Mouse (Mus musculus) bone marrow, adult 2 months (tissue): Measurements from ENCODE around the gene Nrn1l. TPM values are rescaled to one million over a fixed set of nuclear protein-coding genes. Genes with fewer than 3 reads are reported as not detected.
A peak's percentile ranks its signal among the peaks of the same experiment; 100 is the strongest.

Experiments
- H3K27ac ChIP-seq: fragments of 200-500 bp; 2 replicates; pipeline ENCODE4 v1.5.1; 2012; ENCODE audit warnings: low read depth, mild to moderate bottlenecking, control low read depth, inconsistent platforms, low read length; ENCODE audit not compliant: control insufficient read depth, poor library complexity, insufficient read depth
- H3K4me1 ChIP-seq: fragments of 200-500 bp; 2 replicates; pipeline ENCODE4 v1.6.1; 2011; ENCODE audit warnings: low read length; ENCODE audit not compliant: control insufficient read depth, insufficient read depth
- H3K4me3 ChIP-seq: fragments of 200-500 bp; replicated peaks from 2 replicates; pipeline ENCODE3; 2011; ENCODE audit warnings: mild to moderate bottlenecking, low read depth, low read length, control low read depth; ENCODE audit not compliant: control insufficient read depth
- CTCF ChIP-seq: fragments of 200-500 bp; IDR thresholded peaks from 2 replicates; pipeline ENCODE4 v1.5.1; 2011; ENCODE audit warnings: low read length, control low read depth; ENCODE audit not compliant: control insufficient read depth, insufficient read depth
- POLR2A ChIP-seq: fragments of 200-500 bp; IDR thresholded peaks from 2 replicates; pipeline ENCODE4 v1.6.1; 2011; ENCODE audit warnings: low read depth, mild to moderate bottlenecking, control low read depth, low read length, borderline replicate concordance; ENCODE audit not compliant: control insufficient read depth
- WGBS: fragments of 180-500 bp; shearing (Covaris S2); methylation state at CpG from one replicate; pipeline ENCODE4 v1.1.7; 2018; 5-methylcytosine and 5-hydroxymethylcytosine counted together
- polyA plus RNA-seq: library from polyadenylated mRNA; stranded (reverse); fragments of >200 nt; gene quantifications from 2 replicates; pipeline ENCODE4 v1.2.4, GENCODE M21; 2011; ENCODE audit warnings: low replicate concordance; ENCODE audit not compliant: missing spikeins, insufficient read depth, insufficient read length

Nrn1l gene
- polyA plus RNA-seq: 2.5 TPM in 1 of 2 replicates, not detected in the other

- WGBS: 65% methylated on average over 11 of the region's 11 CpGs
- Histone ChIP-seq H3K27ac (no peak within 1 kb of the TSS), H3K4me1 (no peaks in the 10 kb centered on the region)
Measured at GRCm38 (mm10) chr8:105893339-105893738, at the start of gene Nrn1l. TSS of gene Nrn1l (plus strand) at chr8:105893567.

GRCm38 (mm10) chr8:105846678-105847077, 46.7 kb upstream of the Nrn1l start:
- Histone ChIP-seq H3K4me1 (no peaks in the 10 kb centered on the region), H3K27ac (no peak overlapping the region), H3K4me3 (no peak overlapping the region)
- no peak for TF ChIP-seq POLR2A
- TF ChIP-seq CTCF: no peak
- WGBS: 46% methylated on average over 11 of the region's 11 CpGs

More at GRCm38 (mm10) chr8:105893339-105893738, at the start of gene Nrn1l:
- no peak for TF ChIP-seq CTCF
- TF ChIP-seq POLR2A: no peak
- no peak within 1 kb of the TSS for H3K4me3 ChIP-seq

- Histone ChIP-seq H3K4me3 (no peak overlapping the region), H3K27ac (no peak overlapping the region), H3K4me1 (peaks cover 1% of the 10 kb centered on the region; the same call in 1 of the 2 replicates)
- TF ChIP-seq CTCF (no peak), POLR2A (no peak)
- WGBS: 79% methylated on average over 4 of the region's 4 CpGs
Measured at GRCm38 (mm10) chr8:105850014-105850413, 43.4 kb upstream of the Nrn1l start.

GRCm38 (mm10) chr8:105850611-105851010, 42.8 kb upstream of the Nrn1l start:
- Histone ChIP-seq H3K4me1 (peaks cover 1% of the 10 kb centered on the region; the same call in 1 of the 2 replicates), H3K27ac (no peak overlapping the region), H3K4me3 (peak overlapping the region; percentile 37)
- TF ChIP-seq POLR2A: no peak
- TF ChIP-seq CTCF: no peak
- 81% methylated on average over 7 of the region's 7 CpGs for WGBS

DNA sequence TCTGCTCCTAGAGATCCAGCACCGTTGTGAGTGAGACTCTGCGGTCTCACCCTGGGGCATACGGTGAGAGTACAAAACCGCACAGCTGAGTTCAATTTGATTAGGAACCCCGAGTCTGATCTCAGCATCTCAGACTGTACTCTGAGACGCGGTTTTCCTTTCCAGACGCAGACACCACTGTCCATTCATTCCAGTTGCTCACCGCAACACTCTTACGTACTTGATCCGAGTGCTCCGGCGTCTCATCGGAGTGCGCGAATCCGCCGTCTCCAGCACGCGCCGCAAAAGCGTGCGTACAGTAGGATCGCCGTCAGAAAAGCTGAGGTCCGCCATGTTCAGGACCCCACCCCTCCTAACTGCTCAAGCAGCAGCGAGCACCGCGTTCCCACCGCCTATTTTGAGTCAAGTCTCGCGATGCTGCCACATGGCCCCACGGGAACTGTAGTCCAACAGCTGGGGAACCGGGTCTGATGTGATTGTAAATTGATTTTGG, 41.7 kb upstream of the Nrn1l start:
- Histone ChIP-seq H3K4me1 (peaks cover 1% of the 10 kb centered on the region; the same call in 1 of the 2 replicates), H3K4me3 (peak overlapping the region; percentile 98), H3K27ac (peak overlapping the region; percentile 65)
- WGBS: under 1% methylated on average over 34 of the region's 34 CpGs
- no peak for TF ChIP-seq CTCF
- TF ChIP-seq POLR2A: peak; percentile 93

DNA sequence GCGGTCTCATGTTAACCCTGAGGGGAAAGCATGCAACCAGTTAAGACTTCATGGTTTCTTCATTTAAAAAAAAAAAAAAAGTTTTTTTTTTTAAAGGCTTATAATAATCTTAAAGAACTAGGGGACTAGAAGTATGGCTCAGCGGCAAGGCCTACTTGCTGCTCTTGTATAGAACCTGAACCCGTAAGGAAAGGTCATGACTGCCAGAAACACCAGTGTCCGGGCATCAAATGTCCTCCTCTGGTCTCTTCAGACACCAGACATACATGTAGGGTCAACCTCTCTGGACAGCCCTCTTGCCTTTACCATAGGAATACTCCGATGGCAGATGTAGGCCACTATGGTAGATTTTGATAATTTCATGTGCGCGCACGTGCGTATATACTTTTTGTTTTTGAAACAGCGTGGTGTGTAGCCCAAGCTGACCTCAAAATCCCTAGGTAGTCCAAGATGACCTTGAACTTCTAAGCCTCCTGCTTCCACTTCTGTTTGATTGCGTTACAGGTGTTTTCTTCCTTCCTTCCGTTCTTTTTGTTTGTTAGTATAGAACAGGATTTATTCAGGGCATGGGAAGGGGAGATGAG, 41.1 kb upstream of the Nrn1l start:
- Histone ChIP-seq H3K27ac (no peak overlapping the region; the same call in 1 of the 2 replicates), H3K4me3 (peak overlapping the region; percentile 98), H3K4me1 (peaks cover 1% of the 10 kb centered on the region; the same call in 1 of the 2 replicates)
- WGBS: 78% methylated on average over 12 of the region's 12 CpGs
- TF ChIP-seq POLR2A (no peak), CTCF (no peak)

GRCm38 (mm10) chr8:105853178-105853577, 40.2 kb upstream of the Nrn1l start, which contains the start of gene Cenpt:
TSS of gene Cenpt (minus strand) at chr8:105853278.
- 90% methylated on average over 3 of the region's 3 CpGs for WGBS
- Histone ChIP-seq H3K27ac (no peak within 1 kb of the TSS), H3K4me3 (no peak within 1 kb of the TSS), H3K4me1 (peaks cover 3% of the 10 kb centered on the region; the same call in 1 of the 2 replicates)
- TF ChIP-seq POLR2A (no peak), CTCF (no peak)

GRCm38 (mm10) chr8:105854303-105854702, 39.1 kb upstream of the Nrn1l start:
- H3K27ac ChIP-seq: no peak overlapping the region
- H3K4me3 ChIP-seq: no peak overlapping the region
- H3K4me1 ChIP-seq: peaks cover 3% of the 10 kb centered on the region; the same call in 1 of the 2 replicates
- WGBS: 31% methylated on average over 8 of the region's 8 CpGs
- TF ChIP-seq POLR2A: no peak
- TF ChIP-seq CTCF: no peak
